Mouse (Mus musculus) CH12.LX (cell line): ENCODE results near the gene Lbp.

Source experiments
- EP300 ChIP-seq: IDR thresholded peaks from 2 replicates; pipeline ENCODE4 v1.6.1; 2011; ENCODE audit warnings: low read length, improper control_type of control experiment
- GABPA ChIP-seq: IDR thresholded peaks from 2 replicates; pipeline ENCODE4 v1.6.1; 2012; ENCODE audit warnings: low read depth, low read length, improper control_type of control experiment, inconsistent platforms; ENCODE audit not compliant: insufficient replicate concordance
- HCFC1 ChIP-seq: IDR thresholded peaks from 2 replicates; pipeline ENCODE4 v1.6.1; 2012; ENCODE audit warnings: low read depth, mild to moderate bottlenecking, inconsistent platforms, low read length, improper control_type of control experiment
- JUN ChIP-seq: IDR thresholded peaks from 2 replicates; pipeline ENCODE4 v1.6.1; 2011; ENCODE audit warnings: low read depth, mild to moderate bottlenecking, low read length, improper control_type of control experiment, moderate library complexity; ENCODE audit not compliant: insufficient read depth
- MAFK ChIP-seq: IDR thresholded peaks from 2 replicates; pipeline ENCODE4 v1.6.1; 2011; ENCODE audit warnings: low read length, improper control_type of control experiment; ENCODE audit not compliant: insufficient replicate concordance
- MAX ChIP-seq: IDR thresholded peaks from 2 replicates; pipeline ENCODE4 v1.6.1; 2011; ENCODE audit warnings: low read length, improper control_type of control experiment
- NELFE ChIP-seq: IDR thresholded peaks from 2 replicates; pipeline ENCODE4 v1.6.1; 2011; ENCODE audit warnings: low read depth, low read length, improper control_type of control experiment
- NRF1 ChIP-seq: IDR thresholded peaks from 2 replicates; pipeline ENCODE4 v1.6.1; 2014; ENCODE audit warnings: low read depth, mild to moderate bottlenecking, inconsistent platforms, low read length, improper control_type of control experiment, moderate library complexity
- SIN3A ChIP-seq: IDR thresholded peaks from 2 replicates; pipeline ENCODE4 v1.6.1; 2012; ENCODE audit warnings: low read length, improper control_type of control experiment, inconsistent platforms
- TBP ChIP-seq: conservative IDR thresholded peaks from 2 replicates; pipeline ENCODE4 v1.6.1; 2011; ENCODE audit warnings: low read depth, low read length, improper control_type of control experiment
- TCF12 ChIP-seq: IDR thresholded peaks from 2 replicates; pipeline ENCODE4 v1.6.1; 2014; ENCODE audit warnings: low read depth, mild to moderate bottlenecking, inconsistent platforms, low read length, improper control_type of control experiment
- UBTF ChIP-seq: IDR thresholded peaks from 2 replicates; pipeline ENCODE4 v1.6.1; 2012; ENCODE audit warnings: low read depth, mild to moderate bottlenecking, inconsistent platforms, low read length, improper control_type of control experiment, moderate library complexity

DNA sequence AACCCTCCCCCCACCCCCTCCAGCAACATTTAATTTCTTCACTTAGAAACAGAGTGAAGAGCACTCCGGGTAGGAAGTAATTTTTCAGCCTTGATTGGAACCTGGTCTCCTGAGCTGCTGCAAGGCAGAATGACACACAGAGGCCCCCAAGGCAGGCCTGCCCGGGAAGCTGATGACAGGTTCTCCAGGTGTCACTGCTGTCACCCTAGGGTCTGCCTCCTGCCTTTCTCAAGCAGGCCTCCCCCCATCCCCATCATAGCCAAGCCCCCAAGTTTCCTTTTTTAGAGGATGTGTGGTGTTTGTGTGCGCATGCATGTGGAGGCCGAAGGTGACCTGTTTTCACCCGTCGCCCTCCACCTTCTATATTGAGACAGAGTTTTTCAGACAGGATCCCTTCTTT lies 22.5 kb upstream of the Lbp start:
- TF ChIP-seq SIN3A, result no peak
- TF ChIP-seq HCFC1, result no peak
- TF ChIP-seq EP300, result no peak
- TF ChIP-seq JUN, result no peak
- TF ChIP-seq UBTF, result no peak
- no peak for TF ChIP-seq TBP
- no peak for TF ChIP-seq TCF12
- no peak for TF ChIP-seq MAX
- TF ChIP-seq MAFK, result no peak
- no peak for TF ChIP-seq NRF1
- TF ChIP-seq NELFE, result no peak
- no peak for TF ChIP-seq GABPA
